Mouse (Mus musculus) liver, postnatal 0 days (tissue): Measurements from ENCODE around the gene Idi1. TPM values are rescaled to one million over a fixed set of nuclear protein-coding genes. Genes with fewer than 3 reads are reported as not detected.
"Not testable (repeated sequence)": the region's sequence is repeated elsewhere in the genome, so short reads cannot be mapped to it uniquely, and the experiment has no call there.

Source experiments
- ATAC-seq: fragments of 200-750 bp; cut with Nextera tagmentation; 2 replicates; pipeline ENCODE4 v1.8.0; 2017; ENCODE audit warnings: mild to moderate bottlenecking, moderate library complexity
- DNase-seq: peaks from one replicate; pipeline ENCODE4 v3.0.0-alpha.2; 2016
- H3K27ac ChIP-seq: fragments of 300-500 bp; sonication (generic); 2 replicates; pipeline ENCODE4 v1.5.1; 2014; ENCODE audit warnings: antibody characterized with exemption, moderate library complexity, mild to moderate bottlenecking, low read depth
- H3K27me3 ChIP-seq: fragments of 300-500 bp; sonication (generic); 2 replicates; pipeline ENCODE4 v1.6.1; 2014; ENCODE audit warnings: low read length, control low read depth, mixed read lengths; ENCODE audit not compliant: insufficient read depth
- H3K36me3 ChIP-seq: fragments of 300-500 bp; sonication (generic); replicated peaks from 2 replicates; pipeline ENCODE4 v1.6.1; 2014; ENCODE audit warnings: mild to moderate bottlenecking, control low read depth, low read length, moderate library complexity, mixed read lengths; ENCODE audit not compliant: insufficient read depth
- H3K4me1 ChIP-seq: fragments of 300-500 bp; sonication (generic); 2 replicates; pipeline ENCODE4 v1.6.1; 2014; ENCODE audit warnings: antibody characterized with exemption, mild to moderate bottlenecking, control low read depth; ENCODE audit not compliant: insufficient read depth
- H3K4me2 ChIP-seq: fragments of 300-500 bp; sonication (generic); 2 replicates; pipeline ENCODE4 v1.6.1; 2014; ENCODE audit warnings: low read depth, mild to moderate bottlenecking, low read length, moderate library complexity, mixed read lengths
- H3K4me3 ChIP-seq: fragments of 300-500 bp; sonication (generic); 2 replicates; pipeline ENCODE4 v1.5.1; 2014; ENCODE audit warnings: low read depth, low read length
- H3K9ac ChIP-seq: fragments of 300-500 bp; sonication (generic); replicated peaks from 2 replicates; pipeline ENCODE4 v1.6.1; 2014; ENCODE audit warnings: mild to moderate bottlenecking, moderate library complexity
- H3K9me3 ChIP-seq: fragments of 300-500 bp; sonication (generic); 2 replicates; pipeline ENCODE4 v1.6.1; 2016; ENCODE audit warnings: mild to moderate bottlenecking, control low read depth, low read length, mixed read lengths
- CTCF ChIP-seq: sonication (generic); IDR thresholded peaks from 2 replicates; pipeline ENCODE4 v1.5.1; 2016; ENCODE audit warnings: antibody characterized with exemption, low read depth
- EP300 ChIP-seq: IDR thresholded peaks from 2 replicates; pipeline ENCODE4 v1.6.1; 2016; ENCODE audit warnings: antibody characterized with exemption, low read depth, mild to moderate bottlenecking
- WGBS: fragments of 180-500 bp; shearing (Covaris S2); extraction: QIAGEN DNeasy Blood & Tissue Kit; methylation state at CpG from one replicate; pipeline ENCODE4 v1.1.7; 2014; ENCODE audit not compliant: insufficient replicate concordance; 5-methylcytosine and 5-hydroxymethylcytosine counted together
- polyA plus RNA-seq: library from polyadenylated mRNA; unstranded; fragments of >200 nt; fragmentation: Nextera tagmentation; extraction: Ambion mirVana; gene quantifications from 2 replicates; pipeline ENCODE4 v1.2.1, GENCODE M21; 2015

Gene Idi1
- polyA plus RNA-seq, 1 experiment from 2014 or later: 35.0 TPM

DNA sequence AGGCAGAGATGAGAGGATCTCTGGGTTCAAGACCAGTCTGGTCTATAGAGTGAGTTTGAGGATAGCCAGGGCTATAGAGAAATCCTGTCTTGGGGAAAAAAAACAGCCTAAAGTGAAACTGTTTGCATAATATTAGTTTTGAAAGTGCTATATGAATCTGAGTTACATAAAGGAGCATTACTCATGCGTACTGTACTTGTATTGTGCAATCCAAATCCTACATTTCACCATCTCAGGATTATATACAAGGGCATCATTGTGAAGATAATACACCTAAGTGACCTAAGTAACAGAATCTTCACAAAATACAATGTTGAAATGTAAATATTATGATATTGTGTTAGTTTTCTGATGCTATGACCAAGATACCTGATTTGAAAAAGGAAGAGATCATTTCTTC, 11.5 kb upstream of the Idi1 start:
- 81% methylated on average over 1 of the region's 1 CpGs for WGBS

DNA sequence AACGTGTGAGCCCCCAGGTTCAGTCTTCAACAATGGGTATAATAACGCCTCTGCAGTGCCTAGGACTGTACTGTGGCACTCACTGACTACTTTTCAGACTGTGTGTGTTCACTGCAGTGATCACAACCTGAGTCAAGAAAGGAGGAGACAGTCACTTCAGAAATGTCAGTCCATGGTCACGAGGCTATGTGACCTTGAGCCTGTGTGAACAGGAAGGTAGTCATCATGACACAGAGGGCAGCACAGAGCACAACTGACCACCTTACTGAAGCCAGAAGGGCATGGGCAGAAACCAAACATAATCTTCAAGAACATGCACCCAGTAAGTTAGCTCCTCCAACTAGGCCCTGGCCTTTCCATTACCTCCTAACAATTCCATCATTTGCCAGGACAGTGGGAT, 3.7 kb upstream of the Idi1 start:
- 71% methylated on average over 3 of the region's 3 CpGs for WGBS
- ATAC-seq (no peak), DNase-seq (no peak)
- no peak overlapping the region for H3K4me3 ChIP-seq
- no peak for TF ChIP-seq CTCF
- TF ChIP-seq EP300: no peak
- H3K27me3 ChIP-seq: no peaks in the 10 kb centered on the region
- no peak overlapping the region for H3K9ac ChIP-seq
- peaks cover 3% of the 10 kb centered on the region; the same call in 1 of the 2 replicates for H3K4me1 ChIP-seq
- H3K9me3 ChIP-seq: no peaks in the 10 kb centered on the region
- no peak overlapping the region for H3K4me2 ChIP-seq
- H3K27ac ChIP-seq: no peak overlapping the region
- H3K36me3 ChIP-seq: no peaks in the 10 kb centered on the region

More for the DNA sequence above, 11.5 kb upstream of the Idi1 start:
- Histone ChIP-seq H3K36me3 (no peaks in the 10 kb centered on the region), H3K27me3 (no peaks in the 10 kb centered on the region), H3K9ac (no peak overlapping the region), H3K4me1 (peaks cover 8% of the 10 kb centered on the region), H3K9me3 (no peaks in the 10 kb centered on the region), H3K4me3 (no peak overlapping the region), H3K27ac (no peak overlapping the region), H3K4me2 (no peak overlapping the region)
- ATAC-seq (no peak), DNase-seq (no peak)
- TF ChIP-seq CTCF (no peak), EP300 (no peak)

DNA sequence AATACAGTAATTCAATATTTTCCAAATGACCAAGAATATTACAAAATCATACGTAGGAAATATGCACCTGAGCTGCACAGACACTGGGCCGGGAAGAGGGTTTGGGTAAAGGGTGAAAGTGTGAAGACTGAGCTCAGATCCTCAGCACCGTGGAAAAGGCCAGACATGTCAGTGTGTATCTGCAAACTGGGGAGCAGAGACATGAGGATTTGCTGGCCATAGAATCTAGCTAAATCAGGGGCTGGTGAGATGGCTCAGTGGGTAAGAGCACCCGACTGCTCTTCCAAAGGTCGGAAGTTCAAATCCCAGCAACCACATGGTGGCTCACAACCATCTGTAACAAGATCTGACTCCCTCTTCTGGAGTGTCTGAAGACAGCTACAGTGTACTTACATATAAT, 1.4 kb upstream of the Idi1 start:
- H3K27me3 ChIP-seq, H3K4me2 ChIP-seq, H3K4me3 ChIP-seq, H3K9ac ChIP-seq, H3K9me3 ChIP-seq, H3K36me3 ChIP-seq, H3K27ac ChIP-seq, ATAC-seq, H3K4me1 ChIP-seq, DNase-seq: not testable (repeated sequence)
- WGBS: 86% methylated on average over 5 of the region's 5 CpGs

DNA sequence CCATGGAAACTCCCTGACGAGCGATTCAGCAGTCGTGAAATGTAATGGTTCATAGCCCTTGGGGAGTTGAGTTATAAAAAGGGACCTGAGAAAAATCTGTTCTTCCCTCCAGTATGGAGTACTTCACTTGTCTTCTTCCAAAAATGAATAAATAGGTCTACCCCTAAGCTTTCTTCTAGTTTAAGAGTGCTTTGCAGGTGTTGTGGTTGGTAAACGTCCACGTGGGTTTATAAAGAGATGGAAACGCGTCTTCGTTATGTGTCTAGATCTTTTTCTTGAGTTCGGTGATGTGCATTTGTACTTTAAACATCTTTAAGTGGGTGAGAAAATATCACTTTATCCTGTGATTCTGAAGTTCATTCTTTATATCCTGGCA, 872 bp downstream of the Idi1 start:
- H3K4me3 ChIP-seq: peak overlapping the region; percentile 83
- DNase-seq: no peak
- ATAC-seq: no peak
- no peaks in the 10 kb centered on the region for H3K9me3 ChIP-seq
- TF ChIP-seq EP300 (0 out of 2 replicates have a peak, but pooled peaks have one; percentile 4), CTCF (no peak)
- peaks cover 14% of the 10 kb centered on the region; the same call in 1 of the 2 replicates for H3K36me3 ChIP-seq
- peak overlapping the region; percentile 77 for H3K4me2 ChIP-seq
- 2% methylated on average over 9 of the region's 9 CpGs for WGBS
- H3K9ac ChIP-seq: peak overlapping the region; percentile 77
- peak overlapping the region; percentile 8; the same call in 1 of the 2 replicates for H3K27ac ChIP-seq
- H3K27me3 ChIP-seq: no peaks in the 10 kb centered on the region
- peaks cover 3% of the 10 kb centered on the region; the same call in 1 of the 2 replicates for H3K4me1 ChIP-seq

DNA sequence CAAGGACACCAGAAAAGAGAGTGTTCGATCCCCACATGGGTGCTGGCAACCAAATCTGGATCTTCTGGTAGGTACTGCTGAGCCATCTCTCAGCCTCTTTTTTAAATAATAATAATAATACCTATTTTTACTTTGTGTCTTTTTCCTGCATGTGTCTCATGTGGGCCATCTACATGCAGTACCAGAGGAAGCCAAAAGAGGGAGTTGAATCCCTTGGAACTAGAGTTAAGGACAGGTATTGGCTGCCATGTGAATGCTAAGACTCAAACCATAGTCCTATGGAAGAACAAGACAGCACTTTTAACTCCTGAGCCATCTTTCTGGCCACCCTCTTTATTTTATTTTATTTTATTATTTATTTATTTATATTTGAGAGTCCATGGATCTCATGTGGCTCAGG, 3.3 kb downstream of the Idi1 start:
- no peak overlapping the region for H3K27ac ChIP-seq
- H3K4me2 ChIP-seq: no peak overlapping the region
- no peaks in the 10 kb centered on the region for H3K9me3 ChIP-seq
- 80% methylated on average over 1 of the region's 1 CpGs for WGBS
- H3K9ac ChIP-seq: no peak overlapping the region
- no peak overlapping the region for H3K4me3 ChIP-seq
- no peaks in the 10 kb centered on the region for H3K27me3 ChIP-seq
- no peak for ATAC-seq
- H3K4me1 ChIP-seq: peaks cover 3% of the 10 kb centered on the region; the same call in 1 of the 2 replicates
- DNase-seq: peak; percentile 33
- peak; percentile 67 for TF ChIP-seq CTCF
- TF ChIP-seq EP300: no peak
- peaks cover 18% of the 10 kb centered on the region for H3K36me3 ChIP-seq

DNA sequence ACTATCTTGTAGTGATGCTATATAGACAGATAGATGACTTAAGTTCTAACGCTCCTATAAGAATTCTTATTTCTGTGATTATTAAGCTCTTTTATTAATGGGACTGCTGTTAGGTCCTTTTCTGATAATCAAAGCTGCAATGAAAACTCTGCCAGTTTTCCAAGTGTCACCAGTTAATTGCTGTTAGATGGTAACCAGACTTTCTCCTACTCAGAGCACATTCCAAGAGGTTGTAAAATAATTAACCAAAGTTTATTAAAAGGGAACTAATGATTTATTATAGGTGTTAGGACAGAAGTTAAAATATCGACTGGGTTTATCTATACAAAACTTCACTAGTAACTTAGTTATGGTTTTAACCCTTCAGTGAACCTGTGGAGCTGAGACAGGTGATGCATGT, 20.7 kb downstream of the Idi1 start:
- DNase-seq, H3K9ac ChIP-seq, H3K27me3 ChIP-seq, H3K4me1 ChIP-seq, H3K36me3 ChIP-seq, H3K27ac ChIP-seq, ATAC-seq, H3K4me2 ChIP-seq, H3K4me3 ChIP-seq, H3K9me3 ChIP-seq: not testable (repeated sequence)
- 82% methylated on average over 2 of the region's 2 CpGs for WGBS

DNA sequence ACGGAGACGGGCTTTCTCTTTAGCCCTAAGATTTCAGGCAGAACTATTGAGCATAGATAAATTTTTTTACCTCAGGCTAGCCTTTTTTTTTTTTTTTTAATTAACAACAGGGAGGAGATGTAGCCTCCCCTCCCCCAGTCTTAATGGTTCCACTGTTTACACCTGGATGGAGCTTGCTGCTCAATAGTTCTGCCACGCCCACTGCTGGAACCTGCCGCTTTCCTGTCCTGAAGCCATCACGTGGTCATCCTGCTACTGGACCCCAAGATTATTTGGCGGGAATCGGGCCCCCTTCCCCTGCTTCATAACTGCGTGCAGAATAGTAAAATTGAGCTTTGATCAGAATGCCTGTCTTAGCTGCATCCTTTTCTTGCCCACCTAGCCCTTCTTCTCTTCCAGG, 28.6 kb downstream of the Idi1 start:
- not testable (repeated sequence) for ATAC-seq, H3K9ac ChIP-seq, H3K4me1 ChIP-seq, H3K27me3 ChIP-seq, H3K4me3 ChIP-seq, H3K36me3 ChIP-seq, H3K4me2 ChIP-seq, DNase-seq, H3K27ac ChIP-seq, H3K9me3 ChIP-seq
- 81% methylated on average over 8 of the region's 8 CpGs for WGBS
